Mouse (Mus musculus) MEL-GATA-1-ER (cell line): ENCODE data around the gene Creb3l1.

Source experiments
- DNase-seq: peaks from one replicate; pipeline ENCODE4 v3.0.0-alpha.2; 2012; ENCODE audit warnings: low read depth; ENCODE audit errors: extremely low read depth

Gene Creb3l1

GRCm38 (mm10) chr2:92006491-92006890, 17.8 kb downstream of the Creb3l1 start:
- DNase-seq, result no peak

GRCm38 (mm10) chr2:92004617-92005016, 19.7 kb downstream of the Creb3l1 start:
- no peak for DNase-seq

- DNase-seq, result no peak
Observed at GRCm38 (mm10) chr2:91997905-91998608, 26.2 kb downstream of the Creb3l1 start.

- DNase-seq, result no peak
Observed at GRCm38 (mm10) chr2:91996006-91996405, 28.3 kb downstream of the Creb3l1 start.

GRCm38 (mm10) chr2:91993409-91993808, 30.9 kb downstream of the Creb3l1 start:
- DNase-seq, result no peak

- DNase-seq, result no peak
Observed at GRCm38 (mm10) chr2:91989750-91990149, 34.6 kb downstream of the Creb3l1 start.

GRCm38 (mm10) chr2:91987542-91987941, 36.8 kb downstream of the Creb3l1 start:
- DNase-seq, result peak; percentile 60

- DNase-seq, result no peak
Observed at GRCm38 (mm10) chr2:91986071-91986470, 38.2 kb downstream of the Creb3l1 start.

GRCm38 (mm10) chr2:91984906-91985525, 39.3 kb downstream of the Creb3l1 start:
- DNase-seq, result no peak

- DNase-seq, result peak; percentile 91
Observed at GRCm38 (mm10) chr2:91984439-91984838, 39.9 kb downstream of the Creb3l1 start.

- DNase-seq, result no peak
Observed at GRCm38 (mm10) chr2:91980830-91981229, 43.5 kb downstream of the Creb3l1 start.

- DNase-seq, result no peak
Observed at GRCm38 (mm10) chr2:91980245-91980644, 44.1 kb downstream of the Creb3l1 start.

GRCm38 (mm10) chr2:91978547-91978946, 45.8 kb downstream of the Creb3l1 start:
- DNase-seq, result no peak

GRCm38 (mm10) chr2:91977960-91978359, 46.3 kb downstream of the Creb3l1 start:
- no peak for DNase-seq

- no peak for DNase-seq
Observed at GRCm38 (mm10) chr2:91975581-91976541, 48.4 kb downstream of the Creb3l1 start, which contains the start of gene Dgkz. TSS of gene Dgkz (minus strand) at chr2:91975864.

GRCm38 (mm10) chr2:91973416-91974135, 50.7 kb downstream of the Creb3l1 start:
- no peak for DNase-seq

- no peak for DNase-seq
Observed at GRCm38 (mm10) chr2:91972121-91972566, 52.2 kb downstream of the Creb3l1 start.

- no peak for DNase-seq
Observed at GRCm38 (mm10) chr2:91971231-91972097, 52.8 kb downstream of the Creb3l1 start.

- DNase-seq, result no peak
Observed at GRCm38 (mm10) chr2:91967962-91968361, 56.3 kb downstream of the Creb3l1 start.

- no peak for DNase-seq
Observed at GRCm38 (mm10) chr2:91966367-91966766, 57.9 kb downstream of the Creb3l1 start.
